Comparison of ENCODE assay signal across 7 mouse cellular contexts in genomic region chr7:46714518-46714917, GRCm38 (mm10). TPM values are rescaled to one million over a fixed set of nuclear protein-coding genes. Genes with fewer than 3 reads are reported as not detected.
A peak's percentile ranks its signal among the peaks of the same experiment; 100 is the strongest.
DNase-seq lines count a peak whose midpoint lies in the region; ATAC-seq and TF ChIP-seq lines count a peak whose summit lies in the region.

No protein-coding gene starts in this region.

- no peak for TF ChIP-seq EP300 in liver, postnatal 0 days (IDR thresholded peaks at IDR 0.05; ENCODE audit: low read depth)

- H3K4me3 ChIP-seq in liver, adult 2 months (ENCODE audit: insufficient read depth, low read depth, low read length) = no peak overlapping the region
- no peak overlapping the region for H3K4me3 ChIP-seq in liver, embryonic 12.5 days
- no peak overlapping the region for H3K4me3 ChIP-seq in liver, postnatal 0 days (ENCODE audit: low read depth, low read length)

- TF ChIP-seq POLR2A in liver, adult 2 months (IDR thresholded peaks at IDR 0.05; ENCODE audit: extremely low read depth, insufficient read depth, low read length) = no peak

- H3K27ac ChIP-seq in liver, adult 2 months (replicated peaks; ENCODE audit: insufficient read depth, low read depth, low read length) = no peak overlapping the region
- H3K27ac ChIP-seq in liver, embryonic 12.5 days = no peak overlapping the region
- H3K27ac ChIP-seq in liver, postnatal 0 days (ENCODE audit: low read depth) = no peak overlapping the region

- H3K9ac ChIP-seq in liver, adult 2 months (ENCODE audit: low read depth, low read length) = no peak overlapping the region
- no peak overlapping the region for H3K9ac ChIP-seq in liver, embryonic 12.5 days
- H3K9ac ChIP-seq in liver, postnatal 0 days (replicated peaks) = no peak overlapping the region

- TF ChIP-seq CTCF in liver, adult 2 months (IDR thresholded peaks at IDR 0.05; ENCODE audit: low read depth, low read length) = peak; percentile 78
- peak; percentile 96 for TF ChIP-seq CTCF in liver, postnatal 0 days (IDR thresholded peaks at IDR 0.05; ENCODE audit: low read depth)

- no peaks in the 10 kb centered on the region for H3K79me2 ChIP-seq in liver, adult 2 months (ENCODE audit: control insufficient read depth, insufficient read depth, low read length)

- ATAC-seq in liver, embryonic 12.5 days = no peak
- no peak for ATAC-seq in liver, postnatal 0 days

- peak; percentile 45 for DNase-seq in liver, adult 2 months (ENCODE audit: extremely low read depth, low read depth, low spot score)
- peak; percentile 84 for DNase-seq in R1 (ENCODE audit: low read depth, low spot score)
- DNase-seq in cerebellum, postnatal 10 days = peak; percentile 89 to 93
- DNase-seq in heart, postnatal 4 days = peak; percentile 69
- DNase-seq in liver, postnatal 0 days = peak; percentile 75
- DNase-seq in right cerebral cortex, adult 2 months (ENCODE audit: low spot score in 2 of 2) = peak; percentile 61 to 74

- peaks cover 7% of the 10 kb centered on the region for H3K4me1 ChIP-seq in liver, adult 2 months (ENCODE audit: control insufficient read depth, insufficient read depth, low read length)
- peaks cover 9% of the 10 kb centered on the region for H3K4me1 ChIP-seq in liver, embryonic 12.5 days
- H3K4me1 ChIP-seq in liver, postnatal 0 days (ENCODE audit: insufficient read depth) = peaks cover 9% of the 10 kb centered on the region

- no peaks in the 10 kb centered on the region for H3K9me3 ChIP-seq in liver, embryonic 12.5 days (replicated peaks)
- no peaks in the 10 kb centered on the region for H3K9me3 ChIP-seq in liver, postnatal 0 days (ENCODE audit: low read length)

- WGBS in liver, adult 2 months = 27% methylated on average over 6 of the region's 6 CpGs
- WGBS in liver, embryonic 12.5 days (ENCODE audit: insufficient replicate concordance) = 22% methylated on average over 6 of the region's 6 CpGs
- WGBS in liver, postnatal 0 days (ENCODE audit: insufficient replicate concordance) = 25% methylated on average over 6 of the region's 6 CpGs

- H3K36me3 ChIP-seq in liver, adult 2 months (ENCODE audit: control insufficient read depth, insufficient read depth, low read length) = no peaks in the 10 kb centered on the region
- H3K36me3 ChIP-seq in liver, embryonic 12.5 days = no peaks in the 10 kb centered on the region
- no peaks in the 10 kb centered on the region for H3K36me3 ChIP-seq in liver, postnatal 0 days (replicated peaks; ENCODE audit: insufficient read depth, low read length)

- H3K27me3 ChIP-seq in liver, adult 2 months (ENCODE audit: control insufficient read depth, insufficient read depth, low read length) = no peaks in the 10 kb centered on the region
- peaks cover 9% of the 10 kb centered on the region; the same call in 1 of the 2 replicates for H3K27me3 ChIP-seq in liver, embryonic 12.5 days (replicated peaks)
- no peaks in the 10 kb centered on the region for H3K27me3 ChIP-seq in liver, postnatal 0 days (ENCODE audit: insufficient read depth, low read length)

- H3K4me2 ChIP-seq in liver, embryonic 12.5 days = no peak overlapping the region
- no peak overlapping the region for H3K4me2 ChIP-seq in liver, postnatal 0 days (ENCODE audit: low read depth, low read length)

RNA-seq across cellular contexts. Expression of gene Saa3, which starts 1.0 kb away (rescaled TPM):
- 7.8 and 10.1 TPM in 2 replicates for total RNA-seq in liver, adult 2 months (2014; rRNA removed)
- polyA plus RNA-seq in liver, adult 2 months (2012; rRNA removed) = 3.5 and 3.8 TPM in 2 replicates
- 0.35 and 1.1 TPM in 2 replicates for polyA plus RNA-seq in liver, embryonic 12.5 days (2016; fragmentation: Nextera tagmentation; extraction: Ambion mirVana)
- total RNA-seq in heart, postnatal 4 days (2021) = not detected
- 5.4 and 11.9 TPM in 2 replicates for polyA plus RNA-seq in liver, postnatal 0 days (2015; fragmentation: Nextera tagmentation; extraction: Ambion mirVana)

RNA-seq across cellular contexts. Expression of gene Saal1, which starts 4.0 kb away (rescaled TPM):
- 2.8 and 2.9 TPM in 2 replicates for total RNA-seq in liver, adult 2 months (2014; rRNA removed)
- polyA plus RNA-seq in liver, adult 2 months (2012; rRNA removed) = 2.5 and 2.7 TPM in 2 replicates
- polyA plus RNA-seq in liver, embryonic 12.5 days (2016; fragmentation: Nextera tagmentation; extraction: Ambion mirVana) = 21.0 and 21.5 TPM in 2 replicates
- 1 to 10 TPM; 9.2 to 9.9 TPM for total RNA-seq in heart, postnatal 4 days (2021)
- 6.5 and 6.9 TPM in 2 replicates for polyA plus RNA-seq in liver, postnatal 0 days (2015; fragmentation: Nextera tagmentation; extraction: Ambion mirVana)

RNA-seq across cellular contexts. Expression of gene Saa4, which starts 17.9 kb away (rescaled TPM):
- 74.2 and 103 TPM in 2 replicates for total RNA-seq in liver, adult 2 months (2014; rRNA removed)
- 80.9 and 90.4 TPM in 2 replicates for polyA plus RNA-seq in liver, adult 2 months (2012; rRNA removed)
- polyA plus RNA-seq in liver, embryonic 12.5 days (2016; fragmentation: Nextera tagmentation; extraction: Ambion mirVana) = 1.6 and 2.2 TPM in 2 replicates
- not detected for total RNA-seq in heart, postnatal 4 days (2021)
- polyA plus RNA-seq in liver, postnatal 0 days (2015; fragmentation: Nextera tagmentation; extraction: Ambion mirVana) = 2.3 and 2.4 TPM in 2 replicates

RNA-seq across cellular contexts. Expression of gene Saa1, which starts 28.3 kb away (rescaled TPM):
- 18.9 and 23.7 TPM in 2 replicates for total RNA-seq in liver, adult 2 months (2014; rRNA removed)
- polyA plus RNA-seq in liver, adult 2 months (2012; rRNA removed) = 22.0 and 30.0 TPM in 2 replicates
- polyA plus RNA-seq in liver, embryonic 12.5 days (2016; fragmentation: Nextera tagmentation; extraction: Ambion mirVana) = 0.23 and 0.39 TPM in 2 replicates
- not detected for total RNA-seq in heart, postnatal 4 days (2021)
- polyA plus RNA-seq in liver, postnatal 0 days (2015; fragmentation: Nextera tagmentation; extraction: Ambion mirVana) = 0.38 and 0.63 TPM in 2 replicates

RNA-seq across cellular contexts. Expression of gene Saa2, which starts 37.1 kb away (rescaled TPM):
- total RNA-seq in liver, adult 2 months (2014; rRNA removed) = 16.0 and 25.5 TPM in 2 replicates
- polyA plus RNA-seq in liver, adult 2 months (2012; rRNA removed) = 12.5 and 13.3 TPM in 2 replicates
- not detected in 2 replicates for polyA plus RNA-seq in liver, embryonic 12.5 days (2016; fragmentation: Nextera tagmentation; extraction: Ambion mirVana)
- not detected for total RNA-seq in heart, postnatal 4 days (2021)
- polyA plus RNA-seq in liver, postnatal 0 days (2015; fragmentation: Nextera tagmentation; extraction: Ambion mirVana) = 0.19 and 0.25 TPM in 2 replicates

Comparison
In these comparisons a context has a peak if more than half of its experiments do, and no peak if none do; other contexts are left out.
1. RNA of gene Saa4, which starts 17.9 kb away (polyA plus RNA-seq): 80.9 to 90.4 TPM in liver, adult 2 months; 2.3 to 2.4 TPM in liver, postnatal 0 days and 1.6 to 2.2 TPM in liver, embryonic 12.5 days; every median in the first group is over 10 times any median in the second.
2. Peak in every context shown above with its lines, with median percentiles within 50 percentile points of each other: DNase-seq.